Mouse (Mus musculus) thymus, postnatal 0 days (tissue): ENCODE data around the gene Tulp2. TPM values are rescaled to one million over a fixed set of nuclear protein-coding genes. Genes with fewer than 3 reads are reported as not detected.
"Not testable (repeated sequence)": the region's sequence is repeated elsewhere in the genome, so short reads cannot be mapped to it uniquely, and the experiment has no call there.

Source experiments
- DNase-seq: peaks from one replicate; pipeline ENCODE4 v3.0.0-alpha.2; 2015; ENCODE audit warnings: low spot score
- polyA plus RNA-seq: library from polyadenylated mRNA; unstranded; fragments of >200 nt; fragmentation: Nextera tagmentation; extraction: Ambion mirVana; gene quantifications from 2 replicates; pipeline ENCODE4 v1.2.1, GENCODE M21; 2015

Tulp2 gene
- polyA plus RNA-seq, 1 experiment from 2014 or later = 2.6 TPM

GRCm38 (mm10) chr7:45486761-45487415 is 5.2 kb downstream of the Tulp2 start, which contains the start of gene Gm45808:
Gm45808 (minus strand) TSS chr7:45486811.
- DNase-seq = no peak

- no peak for DNase-seq
These were observed 6.2 kb downstream of the Tulp2 start for GRCm38 (mm10) chr7:45487861-45488292.

GRCm38 (mm10) chr7:45488293-45489204 is 6.9 kb downstream of the Tulp2 start, which contains the start of gene Dhdh:
Dhdh (minus strand) TSS chr7:45488805.
- peak; percentile 32 for DNase-seq

- no peak for DNase-seq
These were observed 7.9 kb downstream of the Tulp2 start for GRCm38 (mm10) chr7:45489578-45489977.

- no peak for DNase-seq
These were observed 9.1 kb downstream of the Tulp2 start for GRCm38 (mm10) chr7:45490822-45491221.

- DNase-seq = no peak
These were observed 9.6 kb downstream of the Tulp2 start for GRCm38 (mm10) chr7:45491264-45491663.

- DNase-seq = no peak
These were observed 10.7 kb downstream of the Tulp2 start for GRCm38 (mm10) chr7:45492225-45492844.

GRCm38 (mm10) chr7:45492951-45493350 is 11.3 kb downstream of the Tulp2 start:
- no peak for DNase-seq

GRCm38 (mm10) chr7:45494548-45494947 is 12.9 kb downstream of the Tulp2 start:
- no peak for DNase-seq

GRCm38 (mm10) chr7:45498427-45498826 is 16.8 kb downstream of the Tulp2 start:
- no peak for DNase-seq

- DNase-seq = no peak
These were observed 25.9 kb downstream of the Tulp2 start for GRCm38 (mm10) chr7:45507583-45507982.

GRCm38 (mm10) chr7:45508561-45508960 is 26.9 kb downstream of the Tulp2 start:
- DNase-seq = no peak

GRCm38 (mm10) chr7:45509181-45509882 is 27.7 kb downstream of the Tulp2 start:
- DNase-seq = no peak

- peak; percentile 93 for DNase-seq
These were observed 28.5 kb downstream of the Tulp2 start, which contains the start of gene Nucb1 for GRCm38 (mm10) chr7:45509912-45510787. Nucb1 (minus strand) TSS chr7:45510406.

GRCm38 (mm10) chr7:45514411-45514810 is 32.7 kb downstream of the Tulp2 start:
- DNase-seq = no peak

- DNase-seq = peak; percentile 46
These were observed 33.8 kb downstream of the Tulp2 start for GRCm38 (mm10) chr7:45515436-45515835.

GRCm38 (mm10) chr7:45516846-45517245 is 35.2 kb downstream of the Tulp2 start:
- not testable (repeated sequence) for DNase-seq

GRCm38 (mm10) chr7:45518618-45519017 is 36.9 kb downstream of the Tulp2 start:
- no peak for DNase-seq

GRCm38 (mm10) chr7:45519345-45520120 is 37.9 kb downstream of the Tulp2 start:
- peak; percentile 69 for DNase-seq
